Mouse (Mus musculus) activated CD4-positive, CD25-positive, alpha-beta regulatory T cell, adult 4 months (primary cell): Measurements from ENCODE around the gene Arfip1. TPM values are rescaled to one million over a fixed set of nuclear protein-coding genes. Genes with fewer than 3 reads are reported as not detected.

ENCODE experiments used
- ATAC-seq: one replicate; pipeline ENCODE4 v1.8.0; 2017
- polyA plus RNA-seq, 2 experiments: library from polyadenylated mRNA; unstranded; fragments of 100-300 nt; shearing (Covaris generic); gene quantifications; one replicate each; pipeline ENCODE4 v1.2.1; 2017

Gene Arfip1
- polyA plus RNA-seq, 2 experiments from 2014 or later: 39.7 to 49.0 TPM

GRCm38 (mm10) chr3:84450651-84451050 lies 131.8 kb downstream of the Arfip1 start:
- no peak for ATAC-seq

GRCm38 (mm10) chr3:84449015-84449414 lies 133.4 kb downstream of the Arfip1 start:
- no peak for ATAC-seq

GRCm38 (mm10) chr3:84447803-84448202 lies 134.6 kb downstream of the Arfip1 start:
- ATAC-seq: no peak

Other genes starting within 250 kb of the Arfip1 start
- 1 to 10 TPM in 1 of 2 experiments, under 1 TPM in 1; 0.75 to 2.4 TPM for gene Fhdc1, start 102.2 kb downstream of the Arfip1 start, polyA plus RNA-seq
- gene Tigd4, start 10.9 kb upstream of the Arfip1 start, polyA plus RNA-seq: not detected
- 100 to 1,000 TPM; 124 to 153 TPM for gene Tmem154, start 83.6 kb upstream of the Arfip1 start, polyA plus RNA-seq
- 10 to 100 TPM; 15.0 to 18.8 TPM for gene Fbxw7, start 232.6 kb upstream of the Arfip1 start, polyA plus RNA-seq